Mouse (Mus musculus) lung, postnatal 0 days (tissue): ENCODE measurements at regions not wholly inside any gene's neighbourhood (a gene's known extent, or its start where the extent isn't known, plus 50 kb on each side); places are given as distances from the start of the nearest gene placed in this dataset.

Source experiments
- ATAC-seq: fragments of 200-750 bp; cut with Nextera tagmentation; 2 replicates; pipeline ENCODE4 v1.8.0; 2017; ENCODE audit warnings: moderate library complexity
- DNase-seq: peaks from one replicate; pipeline ENCODE4 v3.0.0-alpha.2; 2016; ENCODE audit warnings: low spot score
- H3K27ac ChIP-seq: fragments of 300-500 bp; sonication (generic); 2 replicates; pipeline ENCODE4 v1.5.1; 2014; ENCODE audit warnings: antibody characterized with exemption, mild to moderate bottlenecking, low read length, mixed read lengths
- H3K27me3 ChIP-seq: fragments of 300-500 bp; sonication (generic); replicated peaks from 2 replicates; pipeline ENCODE4 v1.6.1; 2014; ENCODE audit warnings: low read length, mixed read lengths; ENCODE audit not compliant: insufficient read depth
- H3K36me3 ChIP-seq: fragments of 300-500 bp; sonication (generic); 2 replicates; pipeline ENCODE4 v1.6.1; 2014; ENCODE audit warnings: low read length, mixed read lengths; ENCODE audit not compliant: insufficient read depth
- H3K4me1 ChIP-seq: fragments of 300-500 bp; sonication (generic); 2 replicates; pipeline ENCODE4 v1.6.1; 2014; ENCODE audit warnings: antibody characterized with exemption, low read depth, low read length, mixed read lengths; ENCODE audit not compliant: insufficient read depth
- H3K4me2 ChIP-seq: fragments of 300-500 bp; sonication (generic); replicated peaks from 2 replicates; pipeline ENCODE4 v1.6.1; 2014; ENCODE audit warnings: low read depth, mild to moderate bottlenecking, low read length, moderate library complexity, mixed read lengths
- H3K4me3 ChIP-seq: fragments of 300-500 bp; sonication (generic); 2 replicates; pipeline ENCODE4 v1.5.1; 2014; ENCODE audit warnings: low read depth, low read length
- H3K9ac ChIP-seq: fragments of 300-500 bp; sonication (generic); replicated peaks from 2 replicates; pipeline ENCODE4 v1.6.1; 2014; ENCODE audit warnings: low read depth, mild to moderate bottlenecking
- H3K9me3 ChIP-seq: fragments of 300-500 bp; sonication (generic); 2 replicates; pipeline ENCODE4 v1.6.1; 2016; ENCODE audit warnings: low read length, mixed read lengths
- CTCF ChIP-seq: IDR thresholded peaks from 2 replicates; pipeline ENCODE4 v1.5.1; 2016; ENCODE audit warnings: antibody characterized with exemption, mild to moderate bottlenecking
- EP300 ChIP-seq: IDR thresholded peaks from 2 replicates; pipeline ENCODE4 v1.6.1; 2016; ENCODE audit warnings: antibody characterized with exemption, mild to moderate bottlenecking, control low read depth
- WGBS: fragments of 180-500 bp; shearing (Covaris S2); extraction: QIAGEN DNeasy Blood & Tissue Kit; methylation state at CpG from one replicate; pipeline ENCODE4 v1.1.7; 2014; 5-methylcytosine and 5-hydroxymethylcytosine counted together

- no peak overlapping the region for H3K4me2 ChIP-seq
- TF ChIP-seq CTCF: no peak
- TF ChIP-seq EP300: peak; percentile 83
- WGBS: 41% methylated on average over 7 of the region's 13 CpGs
- no peaks in the 10 kb centered on the region for H3K36me3 ChIP-seq
- peak overlapping the region; percentile 57 for H3K27ac ChIP-seq
- H3K27me3 ChIP-seq: no peaks in the 10 kb centered on the region
- H3K9ac ChIP-seq: no peak overlapping the region
- DNase-seq (peak; percentile 94), ATAC-seq (peak; percentile 52)
- H3K9me3 ChIP-seq: no peaks in the 10 kb centered on the region
- peaks cover 21% of the 10 kb centered on the region for H3K4me1 ChIP-seq
- no peak overlapping the region for H3K4me3 ChIP-seq
Measured at GRCm38 (mm10) chr2:167839324-167839981, 92.4 kb upstream of the Ptpn1 start.

GRCm38 (mm10) chr2:167837596-167837995 lies 94.3 kb upstream of the Ptpn1 start:
- Histone ChIP-seq H3K36me3 (no peaks in the 10 kb centered on the region), H3K27me3 (no peaks in the 10 kb centered on the region), H3K4me1 (peaks cover 33% of the 10 kb centered on the region), H3K4me3 (no peak overlapping the region), H3K4me2 (peak overlapping the region; percentile 14; the same call in 1 of the 2 replicates), H3K27ac (peak overlapping the region; percentile 94), H3K9me3 (no peaks in the 10 kb centered on the region), H3K9ac (no peak overlapping the region; the same call in 1 of the 2 replicates)
- 30% methylated on average over 4 of the region's 4 CpGs for WGBS
- no peak for TF ChIP-seq CTCF
- peak; percentile 47; the same call in 1 of the 2 replicates for TF ChIP-seq EP300
- ATAC-seq: peak; percentile 4; the same call in 1 of the 2 replicates
- peak; percentile 82 for DNase-seq

GRCm38 (mm10) chr2:167836611-167837010 lies 95.2 kb upstream of the Ptpn1 start:
- Histone ChIP-seq H3K4me1 (peaks cover 33% of the 10 kb centered on the region), H3K4me3 (no peak overlapping the region), H3K9ac (no peak overlapping the region), H3K4me2 (no peak overlapping the region), H3K27ac (peak overlapping the region; percentile 94), H3K36me3 (no peaks in the 10 kb centered on the region), H3K27me3 (no peaks in the 10 kb centered on the region), H3K9me3 (no peaks in the 10 kb centered on the region)
- peak; percentile 90 for DNase-seq
- ATAC-seq: peak; percentile 10
- TF ChIP-seq EP300 (peak; percentile 51), CTCF (no peak)
- 16% methylated on average over 7 of the region's 7 CpGs for WGBS

GRCm38 (mm10) chr2:167834605-167835004 lies 97.3 kb upstream of the Ptpn1 start:
- H3K4me2 ChIP-seq: no peak overlapping the region
- H3K27ac ChIP-seq: peak overlapping the region; percentile 94
- peak; percentile 95 for DNase-seq
- 34% methylated on average over 8 of the region's 8 CpGs for WGBS
- H3K36me3 ChIP-seq: no peaks in the 10 kb centered on the region
- peak; percentile 94 for TF ChIP-seq EP300
- no peak for TF ChIP-seq CTCF
- H3K27me3 ChIP-seq: no peaks in the 10 kb centered on the region
- H3K4me1 ChIP-seq: peaks cover 36% of the 10 kb centered on the region
- peak; percentile 60 for ATAC-seq
- no peaks in the 10 kb centered on the region for H3K9me3 ChIP-seq
- no peak overlapping the region for H3K4me3 ChIP-seq
- H3K9ac ChIP-seq: no peak overlapping the region

DNA sequence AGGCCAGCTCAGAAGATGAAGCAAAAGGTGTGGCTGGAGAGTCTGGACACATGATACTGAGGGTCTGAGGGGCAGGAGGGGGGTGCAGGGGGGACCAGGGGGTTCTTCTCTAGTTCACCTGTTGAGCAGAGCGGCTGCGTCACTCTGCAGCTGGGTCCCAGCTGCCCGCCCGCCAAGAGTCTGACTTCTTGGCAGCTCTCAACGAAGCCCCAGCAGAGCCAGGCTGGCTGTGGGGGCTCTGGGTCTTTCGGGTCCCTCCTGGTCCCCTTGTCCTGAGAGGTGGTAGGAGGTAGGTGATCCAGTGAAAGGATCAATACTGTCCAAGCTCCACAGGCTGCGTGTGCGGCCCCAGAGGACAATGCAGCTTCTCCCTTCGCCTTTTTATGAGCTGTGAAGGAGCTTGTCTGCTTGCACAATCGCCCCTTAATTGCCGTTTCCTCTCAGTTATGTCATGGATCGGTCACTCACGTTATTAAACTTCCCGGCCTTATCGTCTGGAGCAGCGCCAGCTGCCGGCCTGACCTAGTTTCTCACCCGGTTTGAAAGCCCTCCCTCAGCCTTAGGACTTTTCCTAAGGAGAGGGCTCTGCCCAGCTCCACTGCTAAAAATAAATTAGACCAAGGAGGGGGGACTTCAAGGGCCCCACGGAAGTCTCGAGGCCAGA lies 98.4 kb upstream of the Ptpn1 start:
- peaks cover 37% of the 10 kb centered on the region for H3K4me1 ChIP-seq
- H3K27me3 ChIP-seq: no peaks in the 10 kb centered on the region
- H3K9me3 ChIP-seq: no peaks in the 10 kb centered on the region
- ATAC-seq (peak; percentile 68), DNase-seq (peak; percentile 99)
- H3K36me3 ChIP-seq: no peaks in the 10 kb centered on the region
- peak overlapping the region; percentile 29 for H3K9ac ChIP-seq
- WGBS: 8% methylated on average over 20 of the region's 20 CpGs
- H3K4me2 ChIP-seq: peak overlapping the region; percentile 37
- peak overlapping the region; percentile 94 for H3K27ac ChIP-seq
- TF ChIP-seq CTCF: peak; percentile 49
- TF ChIP-seq EP300: peak; percentile 98
- H3K4me3 ChIP-seq: 0 out of 2 replicates have a peak overlapping the region, but pooled peaks have one; percentile 10
